Mouse (Mus musculus): Measurements from ENCODE around the gene Nprl2. TPM values are rescaled to one million over a fixed set of nuclear protein-coding genes. Genes with fewer than 3 reads are reported as not detected.
"Not testable (repeated sequence)": the region's sequence is repeated elsewhere in the genome, so short reads cannot be mapped to it uniquely, and the experiment has no call there.

Gene Nprl2
- polyA plus RNA-seq, 1 experiment from 2014 or later = 89.8 TPM

GRCm38 (mm10) chr9:107556346-107556745 lies 14.3 kb downstream of the Nprl2 start:
- Histone ChIP-seq H3K4me1 (replicated peaks; ENCODE audit: control insufficient read depth, insufficient read depth, low read length) (peaks cover 35% of the 10 kb centered on the region), H3K27me3 (replicated peaks; ENCODE audit: control insufficient read depth, insufficient read depth, low read length) (peaks cover 13% of the 10 kb centered on the region), H3K27ac (ENCODE audit: low read length) (no peak overlapping the region), H3K36me3 (ENCODE audit: control insufficient read depth, insufficient read depth) (peaks cover 30% of the 10 kb centered on the region), H3K4me2 (ENCODE audit: low read length) (no peak overlapping the region), H3K4me3 (replicated peaks; ENCODE audit: low read length) (no peak overlapping the region), H3K9me3 (ENCODE audit: control insufficient read depth, low read length) (no peaks in the 10 kb centered on the region), H3K9ac (replicated peaks; ENCODE audit: low read depth, low read length) (no peak overlapping the region)
- 84% methylated on average over 3 of the region's 3 CpGs for WGBS
- no peak for ATAC-seq

- no peaks in the 10 kb centered on the region for H3K9me3 ChIP-seq (ENCODE audit: control insufficient read depth, low read length)
- peak within 1 kb of the TSS; percentile 85 for H3K4me2 ChIP-seq (ENCODE audit: low read length)
- H3K4me3 ChIP-seq (replicated peaks; ENCODE audit: low read length) = peak within 1 kb of the TSS; percentile 80
- H3K9ac ChIP-seq (replicated peaks; ENCODE audit: low read depth, low read length) = peak within 1 kb of the TSS; percentile 84
- ATAC-seq = peak; percentile 98
- H3K36me3 ChIP-seq (ENCODE audit: control insufficient read depth, insufficient read depth) = peaks cover 26% of the 10 kb centered on the region
- H3K27ac ChIP-seq (ENCODE audit: low read length) = peak within 1 kb of the TSS; percentile 64
- under 1% methylated on average over 46 of the region's 46 CpGs for WGBS
- H3K27me3 ChIP-seq (replicated peaks; ENCODE audit: control insufficient read depth, insufficient read depth, low read length) = no peaks in the 10 kb centered on the region
- peaks cover 17% of the 10 kb centered on the region for H3K4me1 ChIP-seq (replicated peaks; ENCODE audit: control insufficient read depth, insufficient read depth, low read length)
These were observed 21.1 kb downstream of the Nprl2 start, which contains the start of gene Tusc2 for GRCm38 (mm10) chr9:107563029-107563581. Tusc2 (plus strand) TSS chr9:107563255.

- not testable (repeated sequence) for ATAC-seq; H3K9me3 ChIP-seq (ENCODE audit: control insufficient read depth, low read length); H3K9ac ChIP-seq (replicated peaks; ENCODE audit: low read depth, low read length); H3K36me3 ChIP-seq (ENCODE audit: control insufficient read depth, insufficient read depth); H3K4me2 ChIP-seq (ENCODE audit: low read length); H3K27ac ChIP-seq (ENCODE audit: low read length); H3K4me3 ChIP-seq (replicated peaks; ENCODE audit: low read length); H3K27me3 ChIP-seq (replicated peaks; ENCODE audit: control insufficient read depth, insufficient read depth, low read length)
- peaks cover 28% of the 10 kb centered on the region for H3K4me1 ChIP-seq (replicated peaks; ENCODE audit: control insufficient read depth, insufficient read depth, low read length)
- WGBS = 52% methylated on average over 5 of the region's 5 CpGs
These were observed 23.5 kb downstream of the Nprl2 start for GRCm38 (mm10) chr9:107565556-107565955.

- Histone ChIP-seq H3K9ac (replicated peaks; ENCODE audit: low read depth, low read length) (no peak overlapping the region), H3K4me3 (replicated peaks; ENCODE audit: low read length) (no peak overlapping the region), H3K27ac (ENCODE audit: low read length) (no peak overlapping the region), H3K36me3 (ENCODE audit: control insufficient read depth, insufficient read depth) (peaks cover 8% of the 10 kb centered on the region; the same call in 1 of the 2 replicates), H3K9me3 (ENCODE audit: control insufficient read depth, low read length) (no peaks in the 10 kb centered on the region), H3K27me3 (replicated peaks; ENCODE audit: control insufficient read depth, insufficient read depth, low read length) (no peaks in the 10 kb centered on the region), H3K4me1 (replicated peaks; ENCODE audit: control insufficient read depth, insufficient read depth, low read length) (peaks cover 34% of the 10 kb centered on the region), H3K4me2 (ENCODE audit: low read length) (no peak overlapping the region)
- ATAC-seq = no peak
- 59% methylated on average over 15 of the region's 15 CpGs for WGBS
These were observed 24.1 kb downstream of the Nprl2 start for GRCm38 (mm10) chr9:107566041-107566709.

GRCm38 (mm10) chr9:107566855-107567254 lies 24.8 kb downstream of the Nprl2 start:
- H3K9ac ChIP-seq (replicated peaks; ENCODE audit: low read depth, low read length) = no peak overlapping the region
- H3K27ac ChIP-seq (ENCODE audit: low read length) = no peak overlapping the region
- H3K4me2 ChIP-seq (ENCODE audit: low read length) = no peak overlapping the region
- H3K9me3 ChIP-seq (ENCODE audit: control insufficient read depth, low read length) = no peaks in the 10 kb centered on the region
- no peak overlapping the region for H3K4me3 ChIP-seq (replicated peaks; ENCODE audit: low read length)
- H3K4me1 ChIP-seq (replicated peaks; ENCODE audit: control insufficient read depth, insufficient read depth, low read length) = peaks cover 41% of the 10 kb centered on the region
- ATAC-seq = no peak
- H3K27me3 ChIP-seq (replicated peaks; ENCODE audit: control insufficient read depth, insufficient read depth, low read length) = no peaks in the 10 kb centered on the region
- H3K36me3 ChIP-seq (ENCODE audit: control insufficient read depth, insufficient read depth) = peaks cover 6% of the 10 kb centered on the region
- WGBS = 70% methylated on average over 3 of the region's 3 CpGs

GRCm38 (mm10) chr9:107567702-107568319 lies 25.8 kb downstream of the Nprl2 start, which contains the start of gene Hyal2:
Hyal2 (plus strand) TSS chr9:107567945.
- peaks cover 46% of the 10 kb centered on the region for H3K4me1 ChIP-seq (replicated peaks; ENCODE audit: control insufficient read depth, insufficient read depth, low read length)

GRCm38 (mm10) chr9:107568331-107569261 lies 26.6 kb downstream of the Nprl2 start:
- WGBS = under 1% methylated on average over 41 of the region's 41 CpGs
- H3K9me3 ChIP-seq (ENCODE audit: control insufficient read depth, low read length) = no peaks in the 10 kb centered on the region
- peak; percentile 91 for ATAC-seq
- H3K4me2 ChIP-seq (ENCODE audit: low read length) = peak overlapping the region; percentile 95
- peaks cover 20% of the 10 kb centered on the region for H3K36me3 ChIP-seq (ENCODE audit: control insufficient read depth, insufficient read depth)
- H3K9ac ChIP-seq (replicated peaks; ENCODE audit: low read depth, low read length) = peak overlapping the region; percentile 88
- peak overlapping the region; percentile 83 for H3K4me3 ChIP-seq (replicated peaks; ENCODE audit: low read length)
- H3K27ac ChIP-seq (ENCODE audit: low read length) = peak overlapping the region; percentile 85
- H3K27me3 ChIP-seq (replicated peaks; ENCODE audit: control insufficient read depth, insufficient read depth, low read length) = no peaks in the 10 kb centered on the region
- H3K4me1 ChIP-seq (replicated peaks; ENCODE audit: control insufficient read depth, insufficient read depth, low read length) = peaks cover 44% of the 10 kb centered on the region

More at GRCm38 (mm10) chr9:107567702-107568319, 25.8 kb downstream of the Nprl2 start, which contains the start of gene Hyal2:
- Histone ChIP-seq H3K27ac (ENCODE audit: low read length) (peak within 1 kb of the TSS; percentile 85), H3K4me3 (replicated peaks; ENCODE audit: low read length) (peak within 1 kb of the TSS; percentile 83), H3K9ac (replicated peaks; ENCODE audit: low read depth, low read length) (peak within 1 kb of the TSS; percentile 88), H3K4me2 (ENCODE audit: low read length) (peak within 1 kb of the TSS; percentile 95), H3K9me3 (ENCODE audit: control insufficient read depth, low read length) (no peaks in the 10 kb centered on the region), H3K27me3 (replicated peaks; ENCODE audit: control insufficient read depth, insufficient read depth, low read length) (no peaks in the 10 kb centered on the region), H3K36me3 (ENCODE audit: control insufficient read depth, insufficient read depth) (peaks cover 15% of the 10 kb centered on the region)
- no peak for ATAC-seq
- 7% methylated on average over 18 of the region's 18 CpGs for WGBS

GRCm38 (mm10) chr9:107569270-107569669 lies 27.2 kb downstream of the Nprl2 start:
- H3K36me3 ChIP-seq (ENCODE audit: control insufficient read depth, insufficient read depth) = peaks cover 22% of the 10 kb centered on the region
- peak overlapping the region; percentile 85 for H3K27ac ChIP-seq (ENCODE audit: low read length)
- no peaks in the 10 kb centered on the region for H3K27me3 ChIP-seq (replicated peaks; ENCODE audit: control insufficient read depth, insufficient read depth, low read length)
- WGBS = 0% methylated on average over 23 of the region's 23 CpGs
- H3K9me3 ChIP-seq (ENCODE audit: control insufficient read depth, low read length) = no peaks in the 10 kb centered on the region
- H3K4me1 ChIP-seq (replicated peaks; ENCODE audit: control insufficient read depth, insufficient read depth, low read length) = peaks cover 38% of the 10 kb centered on the region
- H3K9ac ChIP-seq (replicated peaks; ENCODE audit: low read depth, low read length) = peak overlapping the region; percentile 88
- peak overlapping the region; percentile 95 for H3K4me2 ChIP-seq (ENCODE audit: low read length)
- H3K4me3 ChIP-seq (replicated peaks; ENCODE audit: low read length) = peak overlapping the region; percentile 83
- ATAC-seq = peak; percentile 20
